Mouse (Mus musculus) intestine, embryonic 16.5 days (tissue): ENCODE data around the gene Ccdc8. TPM values are rescaled to one million over a fixed set of nuclear protein-coding genes. Genes with fewer than 3 reads are reported as not detected.

ENCODE experiments used
- polyA plus RNA-seq: library from polyadenylated mRNA; unstranded; fragments of >200 nt; fragmentation: Nextera tagmentation; extraction: Ambion mirVana; gene quantifications from 2 replicates; pipeline ENCODE4 v1.2.1, GENCODE M21; 2015

Gene Ccdc8
- polyA plus RNA-seq, 1 experiment from 2014 or later: 35.6 TPM

Other genes with a start within 250 kb of the Ccdc8 start
- 44.5 and 49.0 TPM in 2 replicates for gene Slc1a5, start 211.4 kb upstream of the Ccdc8 start, polyA plus RNA-seq
- 68.9 and 72.3 TPM in 2 replicates for gene Strn4, start 176.8 kb upstream of the Ccdc8 start, polyA plus RNA-seq
- gene Fkrp, start 176.0 kb upstream of the Ccdc8 start, polyA plus RNA-seq: 20.3 and 22.3 TPM in 2 replicates
- gene Prkd2, start 149.8 kb upstream of the Ccdc8 start, polyA plus RNA-seq: 10.3 and 11.5 TPM in 2 replicates
- 1.6 and 1.7 TPM in 2 replicates for gene Dact3, start 117.4 kb upstream of the Ccdc8 start, polyA plus RNA-seq
- 7.8 and 9.2 TPM in 2 replicates for gene Gng8, start 100.9 kb upstream of the Ccdc8 start, polyA plus RNA-seq
- gene Ptgir, start 86.2 kb upstream of the Ccdc8 start, polyA plus RNA-seq: 2.5 and 3.2 TPM in 2 replicates
- gene Calm3, start 68.6 kb upstream of the Ccdc8 start, polyA plus RNA-seq: 163 and 171 TPM in 2 replicates
- 4.9 and 5.4 TPM in 2 replicates for gene Pnmal2, start 48.0 kb upstream of the Ccdc8 start, polyA plus RNA-seq
- gene Pnmal1, start 33.0 kb upstream of the Ccdc8 start, polyA plus RNA-seq: 2.7 and 2.9 TPM in 2 replicates
- gene Gm42372, start 9.6 kb upstream of the Ccdc8 start, polyA plus RNA-seq: 0.23 and 0.32 TPM in 2 replicates
- 83.7 and 88.3 TPM in 2 replicates for gene Ppp5c, start 35.2 kb downstream of the Ccdc8 start, polyA plus RNA-seq
- gene Hif3a, start 69.7 kb downstream of the Ccdc8 start, polyA plus RNA-seq: 72.7 and 87.8 TPM in 2 replicates
- gene Psg16, start 81.3 kb downstream of the Ccdc8 start, polyA plus RNA-seq: 0.48 and 0.73 TPM in 2 replicates
- 0.04 TPM in 1 of 2 replicates, not detected in the other for gene Ceacam3, start 157.6 kb downstream of the Ccdc8 start, polyA plus RNA-seq
- gene Psg29, start 210.8 kb downstream of the Ccdc8 start, polyA plus RNA-seq: not detected in 2 replicates